ENCODE assay signal across 7 mouse cellular contexts in genomic region chr7:109528356-109528755, GRCm38 (mm10). TPM values are rescaled to one million over a fixed set of nuclear protein-coding genes. Genes with fewer than 3 reads are reported as not detected.
A peak's percentile ranks its signal among the peaks of the same experiment; 100 is the strongest.
DNase-seq lines count a peak whose midpoint lies in the region; ATAC-seq and TF ChIP-seq lines count a peak whose summit lies in the region.

No protein-coding gene starts in this region.

- H3K9ac ChIP-seq in ES-Bruce4 (ENCODE audit: low read depth, poor library complexity, severe bottlenecking), result no peak overlapping the region
- H3K9ac ChIP-seq in embryonic facial prominence, embryonic 11.5 days (replicated peaks; ENCODE audit: low read length), result no peak overlapping the region
- H3K9ac ChIP-seq in heart, embryonic 11.5 days (ENCODE audit: low read depth, low read length), result no peak overlapping the region

- no peaks in the 10 kb centered on the region for H3K4me1 ChIP-seq in ES-Bruce4 (ENCODE audit: control insufficient read depth, insufficient read depth, low read length)
- no peaks in the 10 kb centered on the region for H3K4me1 ChIP-seq in embryonic facial prominence, embryonic 11.5 days (ENCODE audit: control insufficient read depth, insufficient read depth, low read length)
- H3K4me1 ChIP-seq in heart, embryonic 11.5 days (ENCODE audit: control insufficient read depth, insufficient read depth, low read length), result 0 out of 2 replicates have a peak, but pooled peaks cover 10% of the 10 kb centered on the region

- H3K9me3 ChIP-seq in ES-Bruce4 (replicated peaks; ENCODE audit: control insufficient read depth, insufficient read depth, low read length, poor library complexity, severe bottlenecking), result no peaks in the 10 kb centered on the region
- no peaks in the 10 kb centered on the region for H3K9me3 ChIP-seq in embryonic facial prominence, embryonic 11.5 days (replicated peaks; ENCODE audit: control insufficient read depth, low read length)
- no peaks in the 10 kb centered on the region for H3K9me3 ChIP-seq in heart, embryonic 11.5 days (replicated peaks; ENCODE audit: control insufficient read depth, low read length)

- H3K4me2 ChIP-seq in embryonic facial prominence, embryonic 11.5 days (ENCODE audit: low read depth, low read length), result no peak overlapping the region
- H3K4me2 ChIP-seq in heart, embryonic 11.5 days, result no peak overlapping the region

- peak; percentile 69 for TF ChIP-seq CTCF in ES-Bruce4 (IDR thresholded peaks at IDR 0.05; ENCODE audit: low read depth, low read length)

- H3K27me3 ChIP-seq in ES-Bruce4 (ENCODE audit: control insufficient read depth, insufficient read depth, low read length, poor library complexity, severe bottlenecking), result no peaks in the 10 kb centered on the region
- H3K27me3 ChIP-seq in embryonic facial prominence, embryonic 11.5 days (ENCODE audit: control insufficient read depth, insufficient read depth, low read length), result no peaks in the 10 kb centered on the region
- H3K27me3 ChIP-seq in heart, embryonic 11.5 days (ENCODE audit: control insufficient read depth, insufficient read depth, low read length), result no peaks in the 10 kb centered on the region

- DNase-seq in adipocyte (ENCODE audit: low spot score), result peak; percentile 35
- peak; percentile 68 for DNase-seq in embryonic facial prominence, embryonic 11.5 days (ENCODE audit: low spot score)
- DNase-seq in kidney, adult 9 months, result peak; percentile 60
- peak; percentile 81 for DNase-seq in lung, postnatal 10 days
- DNase-seq in retina, postnatal 7 days (ENCODE audit: low read depth, low spot score), result peak; percentile 38

- H3K27ac ChIP-seq in ES-Bruce4 (ENCODE audit: insufficient read depth, low read length), result no peak overlapping the region
- no peak overlapping the region for H3K27ac ChIP-seq in embryonic facial prominence, embryonic 11.5 days (replicated peaks; ENCODE audit: low read depth, low read length)
- H3K27ac ChIP-seq in heart, embryonic 11.5 days (ENCODE audit: low read depth, low read length), result no peak overlapping the region

- TF ChIP-seq EP300 in ES-Bruce4 (IDR thresholded peaks at IDR 0.05; ENCODE audit: insufficient read depth, low read depth, low read length), result no peak

- peaks cover 17% of the 10 kb centered on the region for H3K36me3 ChIP-seq in ES-Bruce4 (ENCODE audit: control insufficient read depth, insufficient read depth, low read length, poor library complexity, severe bottlenecking)
- peaks cover under 1% of the 10 kb centered on the region for H3K36me3 ChIP-seq in embryonic facial prominence, embryonic 11.5 days (replicated peaks; ENCODE audit: control insufficient read depth, insufficient read depth, low read depth, low read length)
- peaks cover 15% of the 10 kb centered on the region for H3K36me3 ChIP-seq in heart, embryonic 11.5 days (ENCODE audit: control insufficient read depth, insufficient read depth, low read length)

- H3K4me3 ChIP-seq in ES-Bruce4 (ENCODE audit: low read depth, low read length), result no peak overlapping the region
- H3K4me3 ChIP-seq in embryonic facial prominence, embryonic 11.5 days (ENCODE audit: low read depth, low read length), result no peak overlapping the region
- no peak overlapping the region for H3K4me3 ChIP-seq in heart, embryonic 11.5 days (ENCODE audit: low read depth, low read length)

- peak; percentile 62; the same call in 1 of the 2 replicates for ATAC-seq in embryonic facial prominence, embryonic 11.5 days (replicated peaks; ENCODE audit: insufficient number of reproducible peaks, low FRiP score, low TSS enrichment, low read depth)
- peak; percentile 59; the same call in 1 of the 2 replicates for ATAC-seq in heart, embryonic 11.5 days (replicated peaks; ENCODE audit: insufficient number of reproducible peaks, low FRiP score, low TSS enrichment)

- TF ChIP-seq POLR2A in ES-Bruce4 (IDR thresholded peaks at IDR 0.05; ENCODE audit: insufficient read depth, low read length), result no peak

- 13% methylated on average over 3 of the region's 3 CpGs for WGBS in embryonic facial prominence, embryonic 11.5 days
- 15% methylated on average over 3 of the region's 3 CpGs for WGBS in heart, embryonic 11.5 days (ENCODE audit: insufficient replicate concordance)

RNA-seq across cellular contexts. Expression of gene Rpl27a, which starts 9.4 kb away (rescaled TPM):
- polyA plus RNA-seq in ES-Bruce4 (2011; ENCODE audit: insufficient read depth, insufficient read length, low read depth, missing spikeins), result 640 and 699 TPM in 2 replicates
- 134 and 137 TPM in 2 replicates for polyA plus RNA-seq in embryonic facial prominence, embryonic 11.5 days (2014; fragmentation: Nextera tagmentation; extraction: Ambion mirVana)
- polyA plus RNA-seq in heart, embryonic 11.5 days (2014; fragmentation: Nextera tagmentation; extraction: Ambion mirVana), result 88.2 and 106 TPM in 2 replicates

RNA-seq across cellular contexts. Expression of gene Trim66, which starts 20.4 kb away (rescaled TPM):
- polyA plus RNA-seq in ES-Bruce4 (2011; ENCODE audit: insufficient read depth, insufficient read length, low read depth, missing spikeins), result 0.30 and 0.63 TPM in 2 replicates
- 0.43 and 0.64 TPM in 2 replicates for polyA plus RNA-seq in embryonic facial prominence, embryonic 11.5 days (2014; fragmentation: Nextera tagmentation; extraction: Ambion mirVana)
- polyA plus RNA-seq in heart, embryonic 11.5 days (2014; fragmentation: Nextera tagmentation; extraction: Ambion mirVana), result 0.03 and 0.04 TPM in 2 replicates
